Mouse (Mus musculus) midbrain, embryonic 12.5 days (tissue): ENCODE results near the gene Gm4553. TPM values are rescaled to one million over a fixed set of nuclear protein-coding genes. Genes with fewer than 3 reads are reported as not detected.
"Not testable (repeated sequence)": the region's sequence is repeated elsewhere in the genome, so short reads cannot be mapped to it uniquely, and the experiment has no call there.

ENCODE experiments used
- ATAC-seq: fragments of 200-750 bp; cut with Nextera tagmentation; 2 replicates; pipeline ENCODE4 v1.8.0; 2017; ENCODE audit warnings: low read depth, moderate TSS enrichment, moderate library complexity; ENCODE audit not compliant: low FRiP score
- H3K27ac ChIP-seq: fragments of 300-500 bp; sonication (generic); replicated peaks from 2 replicates; pipeline ENCODE4 v1.5.1; 2016; ENCODE audit warnings: mild to moderate bottlenecking
- H3K27me3 ChIP-seq: fragments of 300-500 bp; sonication (generic); 2 replicates; pipeline ENCODE4 v1.6.1; 2016; ENCODE audit warnings: mild to moderate bottlenecking
- H3K36me3 ChIP-seq: fragments of 300-500 bp; sonication (generic); 2 replicates; pipeline ENCODE4 v1.6.1; 2016
- H3K4me1 ChIP-seq: fragments of 300-500 bp; sonication (generic); 2 replicates; pipeline ENCODE4 v1.6.1; 2016
- H3K4me2 ChIP-seq: fragments of 300-500 bp; sonication (generic); replicated peaks from 2 replicates; pipeline ENCODE4 v1.6.1; 2016; ENCODE audit warnings: mild to moderate bottlenecking, moderate library complexity
- H3K4me3 ChIP-seq: fragments of 300-500 bp; sonication (generic); 2 replicates; pipeline ENCODE4 v1.5.1; 2016; ENCODE audit warnings: mild to moderate bottlenecking
- H3K9ac ChIP-seq: fragments of 300-500 bp; sonication (generic); replicated peaks from 2 replicates; pipeline ENCODE4 v1.6.1; 2016; ENCODE audit warnings: mild to moderate bottlenecking, moderate library complexity
- H3K9me3 ChIP-seq: fragments of 300-500 bp; sonication (generic); 2 replicates; pipeline ENCODE4 v1.6.1; 2016; ENCODE audit warnings: mild to moderate bottlenecking
- WGBS: fragments of 180-500 bp; shearing (Covaris S2); methylation state at CpG from one replicate; pipeline ENCODE4 v1.1.7; 2016; 5-methylcytosine and 5-hydroxymethylcytosine counted together
- polyA plus RNA-seq: library from polyadenylated mRNA; unstranded; fragments of >200 nt; fragmentation: Nextera tagmentation; extraction: Ambion mirVana; gene quantifications from 2 replicates; pipeline ENCODE4 v1.2.1, GENCODE M21; 2016

The Gm4553 gene
- polyA plus RNA-seq, 1 experiment from 2014 or later, result not detected

DNA sequence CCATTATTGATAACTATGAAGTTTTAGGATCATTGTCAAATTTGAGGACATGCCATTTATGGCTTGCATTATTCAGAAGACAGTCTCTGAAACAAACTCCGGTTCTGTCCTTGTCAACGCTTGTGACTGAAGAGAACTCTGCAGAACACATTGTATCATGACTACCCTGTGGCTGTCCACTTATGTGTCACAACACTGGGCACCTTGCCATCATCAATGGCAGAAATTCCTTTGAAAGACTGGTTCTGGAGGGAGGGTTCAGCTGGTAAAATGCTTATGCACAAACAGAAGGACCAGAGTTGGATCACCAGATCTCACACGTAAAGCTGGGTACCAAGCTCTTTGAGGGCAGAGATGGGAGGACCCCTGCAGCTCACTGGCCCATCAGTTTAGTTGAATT is 6.2 kb downstream of the Gm4553 start:
- ATAC-seq, result no peak
- Histone ChIP-seq H3K4me3 (no peak overlapping the region), H3K27me3 (no peaks in the 10 kb centered on the region; the same call in 1 of the 2 replicates), H3K4me1 (no peaks in the 10 kb centered on the region), H3K27ac (no peak overlapping the region), H3K9ac (no peak overlapping the region), H3K9me3 (no peaks in the 10 kb centered on the region), H3K4me2 (no peak overlapping the region), H3K36me3 (no peaks in the 10 kb centered on the region)
- WGBS, result 93% methylated on average over 3 of the region's 3 CpGs

DNA sequence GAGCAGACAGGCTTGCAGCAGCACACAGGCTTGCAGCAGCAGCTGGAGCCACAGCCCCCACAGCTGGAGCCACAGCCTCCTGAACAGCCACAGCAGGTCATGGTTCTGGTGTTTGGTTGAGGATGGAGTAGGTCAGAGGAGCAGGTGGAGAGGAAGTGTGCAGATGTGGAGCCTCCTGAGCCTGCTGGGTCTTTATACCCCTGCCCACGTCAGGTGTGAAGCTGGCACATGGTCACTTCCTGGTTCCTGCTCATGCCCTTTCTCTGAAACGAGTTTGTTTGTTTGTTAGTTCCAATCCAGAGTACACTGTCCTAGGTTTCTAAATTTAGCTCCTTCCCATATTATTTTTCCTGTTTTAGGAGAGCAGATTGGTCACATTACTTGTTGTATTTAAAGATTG is 8.5 kb downstream of the Gm4553 start, which contains the start of gene Gm29735:
Gene Gm29735 (minus strand): TSS at position 101 of the 400 bp plus-strand sequence.
- not testable (repeated sequence) for H3K9me3 ChIP-seq, ATAC-seq, H3K9ac ChIP-seq, H3K27me3 ChIP-seq, H3K27ac ChIP-seq, H3K4me3 ChIP-seq, H3K4me2 ChIP-seq, H3K4me1 ChIP-seq, H3K36me3 ChIP-seq
- 51% methylated on average over 2 of the region's 2 CpGs for WGBS

DNA sequence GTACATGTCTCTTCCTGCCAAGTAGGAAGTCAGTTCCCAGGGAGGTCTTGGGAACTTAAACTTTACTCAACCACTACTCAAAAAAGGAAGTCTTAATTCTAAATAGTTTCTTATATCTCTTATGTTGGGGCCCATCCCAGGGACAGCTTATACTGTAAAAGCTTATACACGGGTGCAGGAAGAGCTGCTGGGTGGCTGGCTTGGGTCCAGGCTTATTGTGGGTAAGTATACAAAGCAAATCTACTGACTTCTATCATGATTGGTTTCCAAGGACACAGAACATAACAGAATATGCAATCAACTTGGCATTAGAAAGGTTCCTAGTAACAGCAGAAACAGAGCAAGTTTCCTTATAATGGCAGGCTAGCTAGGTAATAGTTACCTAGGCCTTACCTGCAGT is 10.2 kb downstream of the Gm4553 start:
- WGBS, result 71% methylated on average over 1 of the region's 1 CpGs
- H3K9ac ChIP-seq, result no peak overlapping the region
- H3K4me1 ChIP-seq, result no peaks in the 10 kb centered on the region
- no peaks in the 10 kb centered on the region for H3K9me3 ChIP-seq
- H3K27ac ChIP-seq, result no peak overlapping the region
- H3K4me2 ChIP-seq, result no peak overlapping the region
- no peak for ATAC-seq
- H3K4me3 ChIP-seq, result no peak overlapping the region
- no peaks in the 10 kb centered on the region for H3K36me3 ChIP-seq
- H3K27me3 ChIP-seq, result no peaks in the 10 kb centered on the region

DNA sequence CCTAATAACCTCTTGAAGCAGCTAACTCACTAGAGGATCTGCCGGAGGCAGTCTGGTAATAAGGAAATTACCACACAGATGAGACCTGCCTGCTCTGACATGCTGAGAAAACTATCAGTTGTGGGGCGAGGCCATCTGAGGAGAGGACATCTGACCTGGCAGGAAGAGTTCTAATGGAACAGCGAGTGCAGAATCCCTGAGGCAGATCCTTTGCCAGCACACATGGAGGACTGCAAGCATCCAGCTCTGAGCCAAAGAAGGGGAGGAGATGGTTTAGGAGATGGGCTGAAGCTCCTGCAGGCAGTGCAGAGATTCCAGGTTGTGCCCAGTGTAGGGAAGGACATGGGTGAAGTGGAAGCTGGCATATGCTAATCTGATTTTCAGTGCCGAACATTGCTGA is 13.3 kb downstream of the Gm4553 start:
- H3K9ac ChIP-seq, result no peak overlapping the region
- WGBS, result 89% methylated on average over 4 of the region's 4 CpGs

GRCm38 (mm10) chr7:142148633-142149032 is 16.9 kb downstream of the Gm4553 start:
- Histone ChIP-seq H3K27me3 (peaks cover 7% of the 10 kb centered on the region; the same call in 1 of the 2 replicates), H3K4me2 (no peak overlapping the region), H3K27ac (no peak overlapping the region), H3K4me1 (no peaks in the 10 kb centered on the region), H3K9ac (no peak overlapping the region), H3K4me3 (no peak overlapping the region), H3K36me3 (no peaks in the 10 kb centered on the region), H3K9me3 (no peaks in the 10 kb centered on the region)
- ATAC-seq, result no peak

More for the DNA sequence above, 13.3 kb downstream of the Gm4553 start:
- ATAC-seq, result no peak
- no peaks in the 10 kb centered on the region for H3K27me3 ChIP-seq
- no peaks in the 10 kb centered on the region for H3K9me3 ChIP-seq
- H3K27ac ChIP-seq, result no peak overlapping the region
- no peaks in the 10 kb centered on the region for H3K4me1 ChIP-seq
- no peak overlapping the region for H3K4me3 ChIP-seq
- no peaks in the 10 kb centered on the region for H3K36me3 ChIP-seq
- H3K4me2 ChIP-seq, result no peak overlapping the region

GRCm38 (mm10) chr7:142146033-142146432 is 19.5 kb downstream of the Gm4553 start:
- no peaks in the 10 kb centered on the region for H3K9me3 ChIP-seq
- no peak overlapping the region for H3K4me2 ChIP-seq
- no peak for ATAC-seq
- H3K4me3 ChIP-seq, result no peak overlapping the region
- no peak overlapping the region for H3K9ac ChIP-seq
- H3K4me1 ChIP-seq, result no peaks in the 10 kb centered on the region
- peaks cover 7% of the 10 kb centered on the region; the same call in 1 of the 2 replicates for H3K27me3 ChIP-seq
- 0% methylated on average over 1 of the region's 1 CpGs for WGBS
- H3K36me3 ChIP-seq, result no peaks in the 10 kb centered on the region
- H3K27ac ChIP-seq, result no peak overlapping the region

- H3K27me3 ChIP-seq, result peaks cover 7% of the 10 kb centered on the region; the same call in 1 of the 2 replicates
- H3K4me2 ChIP-seq, result no peak overlapping the region
- no peaks in the 10 kb centered on the region for H3K36me3 ChIP-seq
- H3K4me3 ChIP-seq, result no peak overlapping the region
- no peak for ATAC-seq
- no peaks in the 10 kb centered on the region for H3K9me3 ChIP-seq
- H3K27ac ChIP-seq, result no peak overlapping the region
- no peak overlapping the region for H3K9ac ChIP-seq
- no peaks in the 10 kb centered on the region for H3K4me1 ChIP-seq
- 57% methylated on average over 4 of the region's 4 CpGs for WGBS
Measured at GRCm38 (mm10) chr7:142145413-142145940, 20.1 kb downstream of the Gm4553 start.

- no peaks in the 10 kb centered on the region for H3K36me3 ChIP-seq
- no peak within 1 kb of the TSS for H3K4me2 ChIP-seq
- H3K27me3 ChIP-seq, result peaks cover 7% of the 10 kb centered on the region; the same call in 1 of the 2 replicates
- no peaks in the 10 kb centered on the region for H3K9me3 ChIP-seq
- H3K4me1 ChIP-seq, result no peaks in the 10 kb centered on the region
- no peak for ATAC-seq
- 79% methylated on average over 1 of the region's 1 CpGs for WGBS
- H3K4me3 ChIP-seq, result no peak within 1 kb of the TSS
- no peak within 1 kb of the TSS for H3K27ac ChIP-seq
- H3K9ac ChIP-seq, result no peak within 1 kb of the TSS
Measured at GRCm38 (mm10) chr7:142144507-142144906, 21.0 kb downstream of the Gm4553 start, which contains the start of gene Gm45337. Gene Gm45337, minus strand, starts transcription at chr7:142144607.

GRCm38 (mm10) chr7:142143506-142144010 is 22.0 kb downstream of the Gm4553 start:
- not testable (repeated sequence) for ATAC-seq, H3K27me3 ChIP-seq, H3K4me1 ChIP-seq, H3K4me2 ChIP-seq, H3K9ac ChIP-seq, H3K36me3 ChIP-seq, H3K27ac ChIP-seq, H3K4me3 ChIP-seq, H3K9me3 ChIP-seq
- 65% methylated on average over 1 of the region's 1 CpGs for WGBS

DNA sequence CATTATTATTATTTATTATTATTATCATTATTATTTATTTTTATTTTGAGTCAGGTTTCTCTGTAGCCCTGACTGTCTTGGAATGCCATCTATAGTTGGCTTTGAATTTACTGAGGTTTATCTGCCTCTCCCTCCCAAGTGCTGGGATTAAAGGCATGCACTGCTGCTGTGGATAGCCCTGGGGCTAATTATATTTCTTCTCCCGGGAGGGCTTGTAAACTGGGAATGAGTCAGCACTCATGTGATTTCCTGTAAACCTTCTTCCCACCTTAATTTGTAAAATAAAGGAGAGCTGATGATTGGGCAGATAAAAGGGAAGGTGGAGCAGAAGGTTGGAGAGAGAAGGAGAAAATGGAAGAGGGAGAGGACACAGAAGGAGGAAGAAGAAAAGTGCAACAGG is 24.8 kb downstream of the Gm4553 start:
- no peak overlapping the region for H3K4me2 ChIP-seq
- H3K27me3 ChIP-seq, result peaks cover 7% of the 10 kb centered on the region; the same call in 1 of the 2 replicates
- 53% methylated on average over 1 of the region's 1 CpGs for WGBS
- no peaks in the 10 kb centered on the region for H3K36me3 ChIP-seq
- H3K9me3 ChIP-seq, result no peaks in the 10 kb centered on the region
- no peak overlapping the region for H3K4me3 ChIP-seq
- no peak for ATAC-seq
- no peak overlapping the region for H3K27ac ChIP-seq
- no peak overlapping the region for H3K9ac ChIP-seq
- no peaks in the 10 kb centered on the region for H3K4me1 ChIP-seq

DNA sequence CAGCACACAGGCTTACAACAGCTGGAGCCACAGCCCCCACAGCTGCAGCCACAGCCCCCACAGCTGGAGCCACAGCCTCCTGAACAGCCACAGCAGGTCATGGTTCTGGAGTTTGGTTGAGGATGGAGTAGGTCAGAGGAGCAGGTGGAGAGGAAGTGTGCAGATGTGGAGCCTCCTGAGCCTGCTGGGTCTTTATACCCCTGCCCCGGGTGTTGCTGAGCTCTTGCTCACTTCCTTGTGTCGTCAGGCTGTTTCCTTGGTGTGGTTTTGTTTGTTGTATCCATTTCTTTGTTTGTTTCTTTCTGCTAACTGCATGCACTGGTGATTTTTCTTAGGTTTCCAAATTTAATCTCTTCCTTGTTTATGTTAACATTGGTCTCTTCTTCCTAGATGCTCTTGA is 29.6 kb downstream of the Gm4553 start, which contains the start of gene Gm39115:
Gene Gm39115 (minus strand): TSS at position 101 of the 400 bp plus-strand sequence.
- not testable (repeated sequence) for H3K4me1 ChIP-seq, H3K9me3 ChIP-seq, ATAC-seq, H3K36me3 ChIP-seq, H3K4me2 ChIP-seq, H3K27me3 ChIP-seq, H3K4me3 ChIP-seq, H3K27ac ChIP-seq, H3K9ac ChIP-seq
- 51% methylated on average over 2 of the region's 2 CpGs for WGBS

DNA sequence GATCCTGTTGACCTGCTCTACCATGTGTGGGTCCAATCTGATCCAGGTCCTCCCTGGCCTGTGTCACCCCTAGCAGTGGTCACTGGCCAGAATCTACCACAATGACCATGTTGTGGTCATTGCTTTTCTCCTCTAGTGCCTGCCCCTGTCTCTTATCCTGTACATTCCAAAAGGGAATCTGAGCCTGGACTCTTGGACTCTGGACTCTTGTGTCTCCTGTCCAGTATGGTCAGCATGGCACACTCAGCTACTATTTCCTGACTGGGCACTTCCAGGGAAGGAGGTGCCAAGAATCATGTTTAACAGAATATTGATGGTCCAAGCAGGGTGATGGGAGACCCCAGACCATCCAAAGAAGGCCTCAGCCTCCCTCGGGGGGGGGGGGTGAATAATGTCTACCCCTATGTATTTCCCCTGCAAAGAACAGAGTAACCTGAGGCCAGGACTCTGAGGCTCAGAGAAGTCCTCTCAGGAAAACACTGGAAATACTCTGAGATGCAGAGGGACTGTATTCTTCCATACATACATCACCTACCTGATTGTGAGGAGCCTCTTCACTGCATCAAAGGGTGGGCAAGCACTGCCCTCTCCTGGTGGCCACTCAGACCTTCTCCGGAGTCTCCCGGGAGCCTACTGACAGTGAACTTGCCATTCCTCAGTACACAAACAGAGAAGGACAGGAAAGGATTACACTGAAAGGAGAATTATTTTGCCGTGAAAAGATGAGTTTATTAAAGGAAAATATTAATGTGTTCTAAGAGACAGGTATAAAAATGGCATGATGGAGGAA is 31.1 kb downstream of the Gm4553 start:
- no peaks in the 10 kb centered on the region for H3K36me3 ChIP-seq
- H3K9me3 ChIP-seq, result no peaks in the 10 kb centered on the region
- peaks cover 3% of the 10 kb centered on the region; the same call in 1 of the 2 replicates for H3K27me3 ChIP-seq
- 55% methylated on average over 4 of the region's 4 CpGs for WGBS
- no peak for ATAC-seq
- no peak overlapping the region for H3K9ac ChIP-seq
- H3K27ac ChIP-seq, result no peak overlapping the region
- no peaks in the 10 kb centered on the region for H3K4me1 ChIP-seq
- no peak overlapping the region for H3K4me2 ChIP-seq
- no peak overlapping the region for H3K4me3 ChIP-seq
